Mouse (Mus musculus): ENCODE measurements around the gene Wwp2.

The Wwp2 gene

DNA sequence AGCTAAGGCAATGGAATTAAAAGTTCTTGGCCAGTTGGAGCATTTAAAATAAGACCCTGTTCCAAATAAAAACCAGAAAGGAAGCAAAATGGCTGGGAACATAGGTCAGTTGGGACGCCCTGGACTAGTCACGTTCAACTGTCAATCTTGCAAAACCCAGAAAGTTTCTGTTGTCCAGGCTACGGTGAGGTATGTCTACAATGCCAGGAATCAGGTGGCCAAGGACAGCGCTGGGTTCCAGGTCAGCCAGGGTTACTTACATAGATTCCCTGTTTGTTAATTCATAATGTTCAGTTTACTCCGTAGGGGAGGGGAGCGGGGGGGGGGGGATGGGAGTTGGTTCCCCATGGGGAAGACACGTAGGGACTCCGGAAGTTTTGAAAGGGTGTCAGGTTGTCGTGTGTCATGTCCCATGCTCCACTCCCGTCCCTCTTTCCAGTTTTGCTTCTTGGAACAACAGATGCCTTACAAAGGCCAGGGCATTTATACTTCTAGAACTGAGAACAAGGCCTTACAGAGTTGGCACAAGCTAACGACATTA is 674 bp upstream of the Wwp2 start:
- DNase-seq (ENCODE audit: low spot score in 2 of 2): no peak

DNA sequence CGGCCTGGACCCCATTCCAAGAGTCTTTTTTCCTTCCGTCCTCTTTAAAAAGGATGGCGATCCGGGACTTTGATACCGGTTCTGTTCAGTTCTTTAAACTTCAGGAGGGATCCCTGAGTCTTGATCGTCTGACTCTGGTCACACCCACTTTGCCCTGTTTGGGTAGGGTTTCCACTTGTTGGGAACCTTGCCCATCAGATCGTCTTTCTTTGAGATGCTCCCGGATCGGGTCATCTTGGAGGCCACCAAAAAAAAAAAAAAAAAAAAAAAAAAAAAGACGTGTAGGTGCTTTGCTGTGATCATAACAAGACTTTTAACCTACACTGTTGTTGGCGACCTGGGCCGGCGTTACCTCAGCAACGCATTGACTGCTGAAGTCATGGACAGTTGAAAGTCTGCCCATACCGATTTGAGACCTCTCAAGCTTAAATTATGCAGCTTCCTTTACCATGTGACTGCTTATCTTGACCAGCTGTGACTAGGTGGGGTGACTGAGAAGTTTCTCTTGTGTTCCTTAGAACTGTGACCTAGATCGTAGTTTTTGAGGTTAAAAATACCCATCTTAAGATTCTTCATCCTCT is 766 bp downstream of the Wwp2 start:
- DNase-seq (ENCODE audit: low spot score in 2 of 2): peak in 1 of 2 experiments; percentile 23

- DNase-seq (ENCODE audit: low spot score in 2 of 2): no peak
Observed at GRCm38 (mm10) chr8:107437711-107438110, 1.5 kb downstream of the Wwp2 start.

DNA sequence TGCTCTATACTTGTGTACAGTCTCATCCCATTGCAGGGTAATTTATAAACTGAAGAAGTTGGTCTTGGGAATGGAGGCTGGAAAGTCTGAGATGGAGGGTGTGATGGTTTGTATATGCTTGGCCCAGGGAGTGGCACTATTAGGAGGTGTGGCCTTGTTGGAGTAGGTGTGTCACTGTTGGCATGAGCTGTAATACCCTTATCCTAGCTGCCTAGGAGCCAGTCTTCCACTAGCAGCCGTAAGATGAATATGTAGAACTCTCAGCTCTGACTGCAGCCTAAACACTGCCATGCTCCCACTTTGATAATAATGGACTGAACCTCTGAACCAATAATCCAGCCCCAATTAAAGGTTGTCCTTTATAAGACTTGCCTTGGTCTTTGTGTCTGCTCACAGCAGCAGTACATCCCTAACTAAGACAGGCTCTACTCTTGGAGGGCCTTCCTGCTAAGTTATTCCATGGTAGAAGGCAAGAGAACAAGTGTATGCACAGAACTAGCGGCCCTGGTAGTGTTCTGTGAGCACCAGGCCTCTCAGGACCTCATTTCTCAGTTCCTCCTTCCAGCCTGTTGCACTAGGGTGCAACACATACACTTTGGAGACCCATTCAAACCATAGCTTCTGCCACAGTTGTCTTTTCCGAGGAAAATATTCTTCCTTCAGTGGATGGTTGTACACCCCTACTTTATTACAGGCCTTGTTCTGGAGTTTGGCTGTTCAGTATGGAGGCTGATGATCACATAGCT is 3.9 kb downstream of the Wwp2 start:
- DNase-seq (ENCODE audit: low spot score in 2 of 2): no peak

GRCm38 (mm10) chr8:107444626-107445025 is 8.5 kb downstream of the Wwp2 start:
- no peak for DNase-seq (ENCODE audit: low spot score in 2 of 2)

- no peak for DNase-seq (ENCODE audit: low spot score in 2 of 2)
Observed at GRCm38 (mm10) chr8:107447713-107448112, 11.5 kb downstream of the Wwp2 start.

- no peak for DNase-seq (ENCODE audit: low spot score in 2 of 2)
Observed at GRCm38 (mm10) chr8:107448382-107448889, 12.3 kb downstream of the Wwp2 start.

DNA sequence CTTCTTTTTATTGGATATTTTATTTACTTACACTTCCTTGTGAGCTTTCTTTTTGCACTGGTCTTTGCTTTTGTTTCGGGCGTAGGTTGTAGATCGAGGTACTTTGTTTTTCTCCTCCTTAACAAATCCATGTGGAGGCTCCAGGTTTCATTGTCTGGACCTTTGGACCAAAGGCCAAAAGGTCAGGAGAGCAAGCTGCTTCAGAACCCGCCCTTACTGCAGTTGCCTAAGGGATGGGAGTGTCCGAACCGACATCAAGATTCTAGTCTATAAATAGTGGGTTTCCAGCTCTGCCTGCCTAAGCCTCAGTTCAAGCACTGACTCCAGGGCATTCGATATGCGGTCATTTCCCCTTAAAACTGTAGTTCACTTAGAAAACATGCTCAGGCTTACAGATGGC is 13.0 kb downstream of the Wwp2 start:
- no peak for DNase-seq (ENCODE audit: low spot score in 2 of 2)

DNA sequence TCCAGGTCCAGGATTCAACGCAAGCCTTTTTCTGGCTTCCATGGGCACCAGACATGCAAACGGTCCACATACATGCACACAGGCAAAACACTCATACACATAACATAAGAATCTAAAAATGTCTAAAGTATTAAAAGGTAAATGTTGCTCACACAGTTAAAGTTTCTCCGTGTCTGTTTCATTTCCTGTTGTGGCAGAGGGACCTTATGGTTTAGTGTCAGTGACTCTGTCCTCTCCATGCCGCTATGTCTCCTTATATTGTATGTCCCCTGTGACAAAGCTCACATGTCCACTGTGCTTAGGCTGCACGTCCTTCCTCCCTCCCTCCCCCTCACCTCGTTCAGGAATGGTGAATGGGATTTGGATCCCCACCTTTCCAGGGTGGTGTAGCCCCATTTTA is 13.5 kb downstream of the Wwp2 start:
- no peak for DNase-seq (ENCODE audit: low spot score in 2 of 2)

DNA sequence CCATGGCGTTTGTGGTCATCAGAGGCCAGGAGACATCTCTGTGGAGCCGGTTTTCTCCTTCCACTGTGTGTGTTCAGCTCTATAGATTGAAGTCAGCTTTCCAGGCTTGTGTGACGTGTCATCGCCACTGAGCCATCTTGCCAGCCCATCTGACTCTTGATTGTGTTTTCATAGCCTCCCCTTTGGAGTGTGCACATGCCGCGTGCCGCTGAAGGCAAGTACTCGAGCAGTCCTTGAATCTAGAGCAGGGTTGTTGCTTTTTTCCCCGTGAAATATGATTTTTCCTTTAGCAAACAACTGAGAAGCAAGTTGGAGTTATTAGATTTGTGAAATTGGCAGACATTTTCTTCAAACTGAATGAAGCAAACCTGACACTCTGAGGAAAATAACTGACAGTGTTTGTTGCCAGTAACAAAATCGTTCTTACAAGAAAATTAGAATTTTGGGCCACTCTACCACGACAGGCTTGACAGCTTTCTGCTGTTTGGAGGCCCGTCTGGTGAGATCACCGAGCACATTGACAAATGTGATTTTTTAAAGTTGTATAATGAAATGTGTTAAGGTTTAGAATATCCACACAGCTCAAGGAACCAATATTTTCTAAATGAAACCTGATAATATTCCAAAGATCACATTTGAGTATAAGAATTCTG is 15.4 kb downstream of the Wwp2 start:
- DNase-seq (ENCODE audit: low spot score in 2 of 2): no peak

DNA sequence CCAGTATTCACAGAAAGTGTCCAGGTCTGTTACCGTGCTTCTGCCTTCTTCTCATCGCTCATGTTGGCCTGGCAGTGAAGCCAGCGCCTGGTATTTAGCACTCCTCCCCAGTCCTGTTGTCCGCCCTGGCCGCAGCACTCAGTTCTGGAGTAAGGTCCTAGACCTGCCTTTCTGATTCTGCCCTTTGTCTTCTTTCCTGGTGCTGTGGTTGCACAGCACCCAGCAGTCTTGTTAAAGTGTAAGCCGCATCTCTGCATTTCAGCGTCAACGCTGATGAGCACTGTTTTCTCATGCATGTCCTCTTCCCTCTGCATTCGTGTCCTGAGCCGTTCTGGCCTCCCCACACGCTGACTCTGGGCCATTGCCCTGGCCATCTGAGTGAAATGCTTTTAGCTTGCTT is 17.2 kb downstream of the Wwp2 start:
- no peak for DNase-seq (ENCODE audit: low spot score in 2 of 2)

- no peak for DNase-seq (ENCODE audit: low spot score in 2 of 2)
Observed at GRCm38 (mm10) chr8:107455268-107455667, 19.1 kb downstream of the Wwp2 start.

- no peak for DNase-seq (ENCODE audit: low spot score in 2 of 2)
Observed at GRCm38 (mm10) chr8:107457725-107458124, 21.6 kb downstream of the Wwp2 start.

DNA sequence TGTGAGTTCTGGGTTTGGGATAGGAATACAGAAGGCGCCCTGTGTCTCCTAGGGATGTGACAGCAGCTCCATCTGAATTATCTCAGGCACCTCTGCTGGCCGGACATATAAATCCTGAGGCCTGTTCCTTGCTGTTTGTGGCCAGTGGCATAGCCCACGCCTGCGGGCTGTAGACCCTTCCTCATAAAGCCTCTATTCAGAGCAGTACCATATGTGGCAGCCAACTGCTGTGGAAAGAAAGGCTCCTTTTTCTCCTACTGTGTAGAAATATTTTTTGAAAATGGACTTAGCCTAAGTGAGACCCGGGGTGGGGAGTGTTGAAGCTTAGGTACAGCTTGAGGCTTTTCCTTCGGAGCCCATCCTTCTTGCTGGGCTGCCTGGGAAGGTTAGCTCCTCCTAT is 22.1 kb downstream of the Wwp2 start:
- no peak for DNase-seq (ENCODE audit: low spot score in 2 of 2)

- DNase-seq (ENCODE audit: low spot score in 2 of 2): no peak
Observed at GRCm38 (mm10) chr8:107462423-107462822, 26.3 kb downstream of the Wwp2 start.

GRCm38 (mm10) chr8:107465332-107465990 is 29.3 kb downstream of the Wwp2 start:
- no peak for DNase-seq (ENCODE audit: low spot score in 2 of 2)

DNA sequence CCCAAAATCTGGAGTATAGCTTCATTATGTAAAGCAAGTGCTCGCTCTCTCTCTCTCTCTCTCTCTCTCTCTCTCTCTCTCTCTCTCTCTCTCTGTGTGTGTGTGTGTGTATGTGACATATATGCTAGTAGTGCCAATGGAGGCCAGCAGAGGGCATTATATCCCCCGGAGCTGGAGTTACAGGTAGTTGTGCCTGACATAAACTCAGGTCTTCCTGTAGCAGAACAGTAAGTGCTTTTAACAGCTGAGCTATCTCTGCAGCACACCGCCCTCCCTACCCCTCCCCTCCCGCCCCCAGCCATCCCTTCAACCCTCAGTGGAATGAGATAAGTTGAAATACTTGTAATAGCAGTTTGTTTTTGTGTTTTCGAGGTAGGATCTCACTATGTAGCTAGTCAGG is 30.5 kb downstream of the Wwp2 start:
- no peak for DNase-seq (ENCODE audit: low spot score in 2 of 2)

DNA sequence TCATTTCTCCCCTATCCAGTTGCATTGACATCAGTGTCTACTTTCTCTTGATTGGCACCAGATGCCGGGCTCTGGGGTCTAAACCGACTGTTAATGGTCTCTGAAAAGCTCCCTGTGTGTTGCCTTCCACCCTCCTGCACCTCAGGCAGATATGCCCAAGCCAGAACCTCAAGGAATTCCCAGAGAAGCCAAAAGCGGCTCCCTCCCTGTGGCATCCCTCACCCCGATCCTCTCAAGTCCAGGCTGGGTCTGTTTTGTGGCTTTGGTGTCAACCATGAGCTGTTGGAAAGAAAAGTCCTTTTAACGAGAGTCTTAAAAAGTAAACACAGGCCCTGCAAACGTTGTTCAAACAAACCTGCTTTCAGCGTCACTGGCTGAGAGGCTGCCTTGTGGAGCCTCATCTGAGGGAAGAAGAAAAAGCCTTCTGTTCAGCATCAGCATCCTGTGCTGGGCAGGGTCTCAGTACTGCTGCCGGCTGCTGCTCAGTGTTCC is 32.7 kb downstream of the Wwp2 start:
- DNase-seq (ENCODE audit: low spot score in 2 of 2): no peak

DNA sequence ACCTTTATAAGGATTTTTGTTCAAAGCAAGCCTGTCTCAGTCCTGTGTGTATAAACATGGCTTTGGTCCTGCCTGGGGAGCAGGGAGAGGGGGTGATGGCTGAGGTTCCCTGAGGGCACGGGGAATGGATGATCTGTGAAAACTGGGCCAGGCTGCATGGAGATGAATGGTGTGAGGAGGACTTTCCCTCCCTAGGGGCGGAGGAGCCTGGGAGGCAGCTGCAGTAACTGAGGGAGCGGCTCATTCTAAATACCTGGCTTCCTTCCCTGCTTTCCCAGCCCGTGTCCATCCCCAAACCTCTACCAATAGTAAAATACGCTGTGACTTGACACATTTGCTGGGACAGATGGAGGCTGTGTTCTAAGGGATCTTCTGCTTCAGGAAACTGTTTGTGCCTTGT is 34.1 kb downstream of the Wwp2 start:
- no peak for DNase-seq (ENCODE audit: low spot score in 2 of 2)

DNA sequence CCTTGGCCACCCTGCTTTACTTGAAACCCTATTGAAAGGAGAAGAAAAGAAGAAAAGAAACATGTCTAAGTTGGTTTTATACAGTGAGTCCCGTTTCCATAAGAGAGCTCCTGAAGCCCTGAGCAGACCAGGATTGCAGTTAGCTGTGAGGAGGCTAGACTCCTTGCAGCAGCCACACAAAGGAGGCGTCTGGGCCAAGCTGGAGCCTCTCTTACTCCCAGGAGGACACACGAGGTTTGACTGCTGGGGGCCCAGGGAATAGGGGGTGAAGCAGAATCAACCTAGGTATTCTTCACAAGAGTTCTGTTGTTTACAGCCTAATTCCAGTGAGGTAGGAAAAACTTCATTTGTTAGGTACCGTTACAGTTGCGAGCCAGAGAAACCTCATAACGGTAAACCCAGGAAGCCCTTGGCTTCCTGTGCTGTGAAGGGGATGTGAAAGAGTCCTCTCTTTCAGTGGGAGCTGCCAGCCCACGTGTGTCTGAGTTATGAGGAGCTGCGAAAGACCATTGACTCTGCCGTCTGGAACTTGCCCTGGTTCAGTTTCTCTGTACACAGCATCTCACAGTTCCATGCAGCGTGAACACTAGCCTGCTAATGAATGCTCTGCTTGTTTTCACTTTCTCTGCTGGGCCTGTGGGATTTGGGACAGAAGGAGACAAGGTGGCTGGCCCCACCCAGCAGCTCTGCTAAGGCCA is 36.4 kb downstream of the Wwp2 start:
- no peak for DNase-seq (ENCODE audit: low spot score in 2 of 2)

DNA sequence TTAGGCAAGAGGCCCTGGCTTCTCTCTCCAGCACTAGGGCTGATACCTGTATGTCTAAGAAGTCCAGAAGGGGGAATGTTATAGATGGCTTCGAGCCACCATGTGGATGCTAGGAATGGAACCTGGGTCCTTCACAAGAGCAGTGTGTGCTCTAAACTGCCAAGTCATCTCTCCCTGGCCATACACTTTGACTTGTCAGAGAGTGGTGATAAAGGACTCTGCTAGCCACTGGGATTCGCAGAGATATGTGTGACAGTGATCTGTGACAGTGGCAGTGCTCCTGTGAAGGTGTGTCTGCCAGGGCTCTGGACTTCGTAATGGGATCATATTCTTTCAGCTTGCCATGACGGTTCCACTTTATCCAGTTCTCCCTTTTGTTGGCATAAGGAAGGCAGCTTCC is 37.2 kb downstream of the Wwp2 start:
- DNase-seq (ENCODE audit: low spot score in 2 of 2): no peak

All from urinary bladder, postnatal 4 days (tissue).